Mouse (Mus musculus): ENCODE measurements around the gene Klhl12.

DNA sequence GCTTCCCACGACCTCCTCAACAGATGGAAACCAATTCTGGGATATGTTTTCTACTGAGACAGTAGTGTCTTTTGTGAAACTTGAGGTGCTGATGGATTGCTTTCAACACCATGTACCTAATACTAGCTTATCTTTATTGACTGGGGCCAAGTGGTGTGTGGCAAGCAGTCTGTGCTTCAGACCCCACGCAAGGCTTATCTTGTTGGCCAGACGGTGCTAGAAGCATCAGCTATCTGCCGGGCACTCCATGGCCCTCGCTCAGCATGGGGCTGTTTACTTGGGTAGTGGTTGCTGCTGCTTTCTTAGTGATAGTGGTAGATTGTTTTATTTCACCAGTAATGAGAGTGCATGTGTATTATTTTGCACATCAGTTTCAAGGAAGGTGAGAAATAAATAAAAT, 29.0 kb upstream of the Klhl12 start:
- no peak for TF ChIP-seq CTCF (IDR thresholded peaks at IDR 0.05; ENCODE audit: low read depth)
- no peak for TF ChIP-seq EP300 (IDR thresholded peaks at IDR 0.05; ENCODE audit: low read depth)

Data from heart, postnatal 0 days (tissue).